Mouse (Mus musculus) heart, adult 2 months (tissue): ENCODE data around the gene Npat. TPM values are rescaled to one million over a fixed set of nuclear protein-coding genes. Genes with fewer than 3 reads are reported as not detected.
A peak's percentile ranks its signal among the peaks of the same experiment; 100 is the strongest.

Experiments
- DNase-seq, 2 experiments: peaks; one replicate each; pipeline ENCODE4 v3.0.0; 2021
- H3K27ac ChIP-seq: fragments of 200-600 bp; 2 replicates; pipeline ENCODE4 v1.8.1; 2022
- H3K27me3 ChIP-seq: fragments of 200-500 bp; 2 replicates; pipeline ENCODE4 v1.6.1; 2012; ENCODE audit warnings: mild to moderate bottlenecking, low read length, inconsistent platforms, mixed read lengths; ENCODE audit not compliant: control insufficient read depth, insufficient read depth
- H3K36me3 ChIP-seq: fragments of 200-500 bp; 2 replicates; pipeline ENCODE4 v1.6.1; 2012; ENCODE audit warnings: low read length, inconsistent platforms; ENCODE audit not compliant: control insufficient read depth, insufficient read depth
- H3K4me1 ChIP-seq: fragments of 200-500 bp; 2 replicates; pipeline ENCODE4 v1.6.1; 2011; ENCODE audit warnings: low read length; ENCODE audit not compliant: control insufficient read depth, insufficient read depth
- H3K4me3 ChIP-seq: fragments of 200-600 bp; 2 replicates; pipeline ENCODE4 v1.8.1; 2022
- H3K79me2 ChIP-seq: fragments of 200-500 bp; replicated peaks from 2 replicates; pipeline ENCODE4 v1.6.1; 2012; ENCODE audit warnings: mild to moderate bottlenecking, inconsistent platforms, low read length, moderate library complexity, mixed read lengths; ENCODE audit not compliant: control insufficient read depth, insufficient read depth
- H3K9ac ChIP-seq: fragments of 200-500 bp; 2 replicates; pipeline ENCODE4 v1.6.1; 2012; ENCODE audit warnings: low read depth, mild to moderate bottlenecking, control low read depth, inconsistent platforms, low read length, mixed read lengths
- CTCF ChIP-seq: fragments of 200-600 bp; IDR thresholded peaks from 2 replicates; pipeline ENCODE4 v1.8.1; 2022; ENCODE audit warnings: antibody characterized with exemption, mild to moderate bottlenecking, moderate library complexity
- EP300 ChIP-seq: fragments of 200-500 bp; IDR thresholded peaks from 2 replicates; pipeline ENCODE4 v1.6.1; 2011; ENCODE audit warnings: low read depth, low read length, control low read depth; ENCODE audit not compliant: insufficient read depth
- POLR2A ChIP-seq: fragments of 200-500 bp; IDR thresholded peaks from 2 replicates; pipeline ENCODE4 v1.6.1; 2011; ENCODE audit warnings: mild to moderate bottlenecking, low read depth, low read length, control low read depth; ENCODE audit not compliant: insufficient read depth
- WGBS: fragments of 180-500 bp; shearing (Covaris S2); methylation state at CpG from one replicate; pipeline ENCODE4 v1.1.7; 2018; 5-methylcytosine and 5-hydroxymethylcytosine counted together
- intact Hi-C: fragments of 180-260 bp; cut with DNase I; formaldehyde crosslinking; loops from one replicate; pipeline ENCODE4 v1.15.1; 2025
- polyA plus RNA-seq: library from polyadenylated mRNA; depleted of rRNA; stranded (reverse); fragments of >200 nt; gene quantifications from 2 replicates; pipeline ENCODE4 v1.2.3, GENCODE M21; 2012
- total RNA-seq, 2 experiments: library from RNA; stranded (reverse); gene quantifications; 2 replicates each; pipeline ENCODE4 v1.2.3; 2021

Gene Npat
- total and polyA plus RNA-seq, 3 experiments: 1.5 to 6.9 (median 5.4) TPM

GRCm38 (mm10) chr9:53594764-53595163 is 57.9 kb downstream of the Npat start:
- intact Hi-C loops: loop anchor here (5.0 kb wide), 1 partner anchor 43 kb away; no protein-coding TSS in a partner anchor
- 7% methylated on average over 3 of the region's 3 CpGs for WGBS

GRCm38 (mm10) chr9:53596971-53597600 is 60.2 kb downstream of the Npat start:
- no peak for DNase-seq
- H3K27ac ChIP-seq: no peak overlapping the region
- intact Hi-C loops: no loop called here
- H3K79me2 ChIP-seq: peaks cover 3% of the 10 kb centered on the region; the same call in 1 of the 2 replicates
- 92% methylated on average over 4 of the region's 4 CpGs for WGBS
- no peak overlapping the region for H3K4me3 ChIP-seq
- H3K36me3 ChIP-seq: no peaks in the 10 kb centered on the region; the same call in 1 of the 2 replicates
- no peaks in the 10 kb centered on the region for H3K27me3 ChIP-seq
- TF ChIP-seq CTCF: no peak
- TF ChIP-seq POLR2A: no peak
- TF ChIP-seq EP300: no peak
- peaks cover 2% of the 10 kb centered on the region for H3K4me1 ChIP-seq
- H3K9ac ChIP-seq: no peak overlapping the region

More at GRCm38 (mm10) chr9:53594764-53595163, 57.9 kb downstream of the Npat start:
- peak; percentile 63 to 76 for DNase-seq
- H3K27me3 ChIP-seq: no peaks in the 10 kb centered on the region
- H3K36me3 ChIP-seq: no peaks in the 10 kb centered on the region; the same call in 1 of the 2 replicates
- H3K4me1 ChIP-seq: no peaks in the 10 kb centered on the region
- H3K79me2 ChIP-seq: peaks cover 3% of the 10 kb centered on the region; the same call in 1 of the 2 replicates
- H3K4me3 ChIP-seq: no peak overlapping the region
- H3K9ac ChIP-seq: no peak overlapping the region
- TF ChIP-seq CTCF (peak; percentile 99), POLR2A (no peak), EP300 (0 out of 2 replicates have a peak, but pooled peaks have one; percentile 36)
- no peak overlapping the region for H3K27ac ChIP-seq

DNA sequence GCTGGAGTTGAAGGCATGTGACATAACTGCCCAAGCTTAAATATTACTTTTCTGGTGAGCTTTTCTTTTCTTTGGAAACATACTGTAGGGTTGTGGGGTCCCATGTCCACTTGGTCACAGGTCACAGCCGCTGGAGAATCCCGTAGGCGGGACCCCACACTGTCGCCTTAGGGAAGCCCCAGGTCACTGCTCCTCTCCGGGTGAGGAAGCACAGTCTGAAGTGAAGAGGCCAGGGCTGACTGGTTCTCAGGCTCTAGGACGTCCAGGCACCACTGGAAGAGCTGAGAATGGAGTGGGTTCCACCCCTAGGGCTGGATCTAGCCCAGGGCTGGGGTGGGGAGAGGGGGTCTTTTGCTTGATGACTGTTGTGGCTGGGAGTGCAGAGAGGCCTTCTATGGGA is 61.8 kb downstream of the Npat start:
- no peak for TF ChIP-seq CTCF
- TF ChIP-seq POLR2A: no peak
- no peak overlapping the region for H3K27ac ChIP-seq
- intact Hi-C loops: no loop called here
- peaks cover 3% of the 10 kb centered on the region; the same call in 1 of the 2 replicates for H3K79me2 ChIP-seq
- 75% methylated on average over 6 of the region's 6 CpGs for WGBS
- no peaks in the 10 kb centered on the region for H3K27me3 ChIP-seq
- H3K4me1 ChIP-seq: peaks cover 7% of the 10 kb centered on the region
- no peaks in the 10 kb centered on the region; the same call in 1 of the 2 replicates for H3K36me3 ChIP-seq
- DNase-seq: no peak
- H3K9ac ChIP-seq: no peak overlapping the region
- H3K4me3 ChIP-seq: no peak overlapping the region

DNA sequence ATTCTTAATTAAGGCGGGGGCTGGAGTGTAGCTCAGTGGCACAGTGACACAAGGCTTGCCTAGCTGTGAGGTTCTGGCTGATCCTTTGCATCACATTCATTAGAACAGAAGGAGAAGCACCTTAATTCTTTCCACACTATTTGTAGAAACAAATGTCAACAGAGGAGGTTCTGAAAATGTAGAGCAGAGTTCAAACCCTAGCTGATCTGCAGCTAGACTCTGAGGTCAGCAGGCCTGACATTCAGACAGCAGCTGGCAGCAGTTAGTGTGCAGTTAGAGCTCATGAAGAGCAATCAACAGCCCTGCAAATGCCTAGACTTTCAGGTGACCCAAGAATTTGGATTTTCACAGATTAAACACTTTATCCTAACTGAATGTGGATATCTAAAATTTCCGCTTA is 64.7 kb downstream of the Npat start:
- H3K9ac ChIP-seq: no peak overlapping the region
- peaks cover 3% of the 10 kb centered on the region; the same call in 1 of the 2 replicates for H3K79me2 ChIP-seq
- 61% methylated on average over 2 of the region's 2 CpGs for WGBS
- H3K27ac ChIP-seq: peak overlapping the region; percentile 88
- no peak overlapping the region for H3K4me3 ChIP-seq
- intact Hi-C loops: no loop called here
- no peaks in the 10 kb centered on the region for H3K27me3 ChIP-seq
- DNase-seq: peak in 1 of 2 experiments; percentile 21
- peaks cover 5% of the 10 kb centered on the region for H3K36me3 ChIP-seq
- H3K4me1 ChIP-seq: peaks cover 14% of the 10 kb centered on the region
- TF ChIP-seq CTCF (no peak), EP300 (no peak), POLR2A (no peak)

- H3K27ac ChIP-seq: peak overlapping the region; percentile 56
- no peak overlapping the region for H3K4me3 ChIP-seq
- peak in 1 of 2 experiments; percentile 24 for DNase-seq
- H3K79me2 ChIP-seq: peaks cover 3% of the 10 kb centered on the region; the same call in 1 of the 2 replicates
- peaks cover 7% of the 10 kb centered on the region for H3K36me3 ChIP-seq
- intact Hi-C loops: no loop called here
- no peak overlapping the region for H3K9ac ChIP-seq
- H3K27me3 ChIP-seq: no peaks in the 10 kb centered on the region
- TF ChIP-seq EP300 (no peak), CTCF (no peak), POLR2A (no peak)
- H3K4me1 ChIP-seq: peaks cover 14% of the 10 kb centered on the region
- WGBS: 45% methylated on average over 1 of the region's 1 CpGs
These were observed 66.5 kb downstream of the Npat start for GRCm38 (mm10) chr9:53603384-53603783.

DNA sequence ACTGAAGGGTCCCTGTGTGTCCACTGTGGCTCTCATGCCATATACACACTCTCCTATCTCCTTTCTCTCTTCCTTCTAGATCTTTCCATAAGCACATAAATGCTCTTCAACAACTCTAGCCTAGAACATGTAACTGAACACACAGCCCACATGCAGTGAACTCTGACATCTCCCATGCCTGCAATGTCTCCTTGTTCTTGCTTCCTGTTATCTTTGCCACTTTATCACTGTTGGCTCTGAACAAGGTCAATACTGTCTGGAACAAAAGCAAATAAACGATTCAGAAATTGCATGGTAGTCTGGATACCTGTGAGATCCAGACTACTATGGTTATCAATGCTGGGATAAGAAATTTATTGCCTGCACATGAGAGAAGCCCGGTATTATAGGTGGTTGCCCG is 67.0 kb downstream of the Npat start:
- Histone ChIP-seq H3K36me3 (peaks cover 8% of the 10 kb centered on the region), H3K9ac (no peak overlapping the region), H3K4me3 (no peak overlapping the region), H3K4me1 (peaks cover 14% of the 10 kb centered on the region), H3K79me2 (peaks cover 3% of the 10 kb centered on the region; the same call in 1 of the 2 replicates), H3K27ac (peak overlapping the region; percentile 56), H3K27me3 (no peaks in the 10 kb centered on the region)
- WGBS: 37% methylated on average over 3 of the region's 3 CpGs
- DNase-seq: no peak
- intact Hi-C loops: no loop called here
- no peak for TF ChIP-seq CTCF
- no peak for TF ChIP-seq POLR2A
- TF ChIP-seq EP300: no peak
